Mouse (Mus musculus) thymus, adult 2 months (tissue): ENCODE measurements around the gene Spast.
"Not testable (repeated sequence)": the region's sequence is repeated elsewhere in the genome, so short reads cannot be mapped to it uniquely, and the experiment has no call there.

ENCODE experiments used
- CTCF ChIP-seq: fragments of 200-500 bp; IDR thresholded peaks from 2 replicates; pipeline ENCODE4 v1.5.1; 2012; ENCODE audit warnings: mild to moderate bottlenecking, control low read depth, low read length, moderate library complexity, borderline replicate concordance; ENCODE audit not compliant: control insufficient read depth, poor library complexity, insufficient read depth; ENCODE audit errors: extremely low read depth
- POLR2A ChIP-seq: fragments of 200-500 bp; IDR thresholded peaks from 2 replicates; pipeline ENCODE4 v1.6.1; 2012; ENCODE audit warnings: mild to moderate bottlenecking, low read length, control low read depth, moderate library complexity; ENCODE audit not compliant: control insufficient read depth, poor library complexity, insufficient read depth; ENCODE audit errors: extremely low read depth

- not testable (repeated sequence) for TF ChIP-seq CTCF, POLR2A
These were observed 11.6 kb upstream of the Spast start for GRCm38 (mm10) chr17:74327195-74327594.
